Mouse (Mus musculus): ENCODE measurements around the gene Prss42.
A peak's percentile ranks its signal among the peaks of the same experiment; 100 is the strongest.

Gene Prss42

DNA sequence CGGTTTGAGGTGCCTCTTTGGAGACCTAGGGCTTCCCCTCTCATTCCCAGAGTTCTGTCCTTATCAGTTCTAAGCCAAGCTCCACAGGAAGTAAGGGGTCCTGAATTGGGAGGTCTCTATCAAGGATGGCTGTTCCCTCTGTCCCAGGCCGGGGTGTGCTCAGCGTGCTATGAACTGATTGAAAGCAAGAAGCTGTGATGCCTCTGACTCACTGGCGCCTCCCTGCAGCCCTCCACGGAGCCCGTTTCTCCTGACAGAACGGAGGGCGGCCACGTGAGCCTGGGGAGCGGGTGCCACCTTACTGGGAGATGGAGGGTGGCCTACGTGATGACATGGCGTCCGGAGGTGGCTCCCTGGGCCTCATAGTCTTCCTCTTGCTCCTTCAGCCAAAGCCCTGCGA lies at the start of gene Prss42:
Gene Prss42, plus strand, starts transcription at position 301 of the 400 bp plus-strand sequence.
- DNase-seq (ENCODE audit: low spot score) = no peak

DNA sequence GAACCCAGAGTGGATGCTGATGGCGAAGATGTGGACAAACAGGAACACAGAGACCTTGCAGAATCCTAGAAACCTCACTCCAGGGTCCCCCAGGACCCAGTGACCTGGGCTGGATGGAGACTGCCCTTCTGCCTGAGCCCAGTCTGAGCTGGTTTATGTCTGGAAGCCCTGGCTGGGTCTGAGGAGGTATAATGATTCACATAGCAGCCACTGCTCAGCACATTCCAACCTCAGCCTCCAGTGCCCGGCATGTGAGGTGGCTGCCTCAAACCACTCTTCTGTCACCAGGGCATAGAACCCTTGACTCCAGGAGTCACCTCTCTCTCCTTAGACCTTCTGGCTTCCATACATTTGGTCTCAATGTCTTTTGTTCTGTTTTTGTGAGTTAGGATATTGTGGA lies 49.5 kb upstream of the Prss42 start:
- DNase-seq (ENCODE audit: low spot score) = no peak

DNA sequence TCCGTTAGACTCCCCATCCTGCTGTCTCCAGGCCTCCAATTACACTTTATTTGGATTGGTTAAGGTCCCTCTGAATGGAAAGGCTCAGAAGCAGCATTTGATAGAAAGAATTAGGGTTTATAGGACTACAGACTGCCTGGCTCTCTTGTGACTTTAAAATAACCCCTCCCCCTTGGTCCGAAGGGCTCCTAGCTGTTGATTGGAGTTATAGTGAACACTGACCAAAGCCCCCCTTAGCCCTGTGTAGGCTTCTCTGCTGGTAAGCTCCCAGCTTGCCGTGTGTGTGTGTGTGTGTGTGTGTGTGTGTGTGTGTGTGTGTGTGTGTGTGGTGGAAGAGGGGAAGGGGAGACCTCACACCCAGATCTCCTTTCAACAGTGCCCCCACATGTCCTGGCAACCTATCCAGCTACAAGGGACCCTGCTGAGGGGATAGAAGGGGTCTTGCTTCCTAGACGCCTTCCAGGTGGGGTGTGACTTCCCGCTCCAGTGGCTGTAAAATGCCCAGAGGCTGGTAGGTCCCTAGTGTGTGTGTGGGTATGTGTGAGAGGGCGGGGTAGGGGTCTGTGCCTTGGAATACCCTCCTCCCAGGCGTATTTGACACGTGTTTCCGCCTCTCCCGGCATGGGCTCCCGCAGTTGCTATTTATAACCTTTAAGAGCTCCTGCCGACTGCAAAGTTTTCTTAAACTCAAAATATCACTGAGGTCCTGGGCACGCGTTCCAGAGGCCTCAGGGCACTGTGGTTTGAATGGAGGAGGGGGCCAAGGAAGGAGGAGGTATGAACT lies 47.4 kb upstream of the Prss42 start:
- DNase-seq (ENCODE audit: low spot score) = no peak

DNA sequence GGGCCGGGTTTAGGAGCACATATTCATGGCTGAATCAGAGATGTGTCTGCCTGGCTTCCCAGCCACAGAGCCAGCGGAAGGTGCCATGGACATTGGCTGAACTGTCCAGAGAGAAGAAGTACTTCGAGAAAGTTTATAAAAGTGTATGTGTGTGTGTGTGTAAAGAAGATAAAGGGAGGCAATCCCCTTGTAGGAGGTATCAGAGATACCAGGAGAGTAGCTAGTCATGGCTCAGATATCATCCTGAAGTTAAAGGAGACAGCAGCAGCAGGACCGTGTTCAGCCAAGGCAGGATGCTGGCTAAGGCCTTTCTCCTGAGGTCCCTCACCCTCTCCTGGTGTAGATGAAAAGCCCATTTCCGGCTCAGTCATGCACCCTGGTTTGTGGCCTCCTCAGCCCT lies 46.6 kb upstream of the Prss42 start:
- no peak for DNase-seq (ENCODE audit: low spot score)

DNA sequence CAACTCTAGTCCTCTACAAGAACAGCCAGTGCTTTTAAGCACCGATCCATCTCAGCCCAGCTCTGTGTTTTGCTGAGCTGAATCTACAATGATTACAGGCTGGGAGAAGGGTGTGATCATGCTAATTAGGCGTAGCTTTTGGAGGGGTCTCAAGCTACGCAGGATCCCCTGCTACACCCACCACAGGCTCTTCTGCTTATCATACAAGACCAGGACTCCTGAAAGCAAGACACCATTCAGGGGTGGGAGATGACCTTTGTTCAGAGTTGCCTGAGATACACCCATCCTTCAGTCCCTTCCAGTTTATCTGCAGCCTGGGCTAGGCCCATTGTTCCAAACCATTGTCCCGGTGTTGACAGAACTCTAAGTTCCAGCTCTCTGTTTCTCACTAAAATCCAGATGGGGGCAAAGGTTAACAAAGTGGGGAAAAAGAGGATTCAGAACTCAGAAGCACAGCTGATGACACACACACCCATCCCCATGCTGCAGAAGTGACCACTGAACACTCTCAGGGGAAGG lies 45.0 kb upstream of the Prss42 start:
- DNase-seq (ENCODE audit: low spot score) = no peak

DNA sequence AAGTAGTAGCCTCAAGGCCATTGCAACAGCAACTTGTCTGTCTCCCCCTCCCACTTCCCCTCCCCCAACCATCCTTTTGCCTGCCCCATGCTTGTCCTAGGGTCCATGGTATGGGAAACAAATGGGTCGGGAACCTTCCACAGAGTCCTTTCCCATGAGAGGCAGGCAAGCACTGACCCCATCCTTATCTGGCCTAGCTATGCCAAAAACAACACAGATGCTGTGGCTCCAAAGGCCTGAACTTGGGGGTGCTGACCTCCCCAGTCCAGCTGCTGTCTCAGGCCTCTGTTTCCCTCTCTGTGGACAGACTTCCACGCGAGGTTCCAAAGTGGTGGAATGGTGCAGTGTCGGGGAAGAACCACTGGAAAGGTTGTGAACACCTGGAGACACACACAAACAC lies 44.2 kb upstream of the Prss42 start:
- DNase-seq (ENCODE audit: low spot score) = no peak

DNA sequence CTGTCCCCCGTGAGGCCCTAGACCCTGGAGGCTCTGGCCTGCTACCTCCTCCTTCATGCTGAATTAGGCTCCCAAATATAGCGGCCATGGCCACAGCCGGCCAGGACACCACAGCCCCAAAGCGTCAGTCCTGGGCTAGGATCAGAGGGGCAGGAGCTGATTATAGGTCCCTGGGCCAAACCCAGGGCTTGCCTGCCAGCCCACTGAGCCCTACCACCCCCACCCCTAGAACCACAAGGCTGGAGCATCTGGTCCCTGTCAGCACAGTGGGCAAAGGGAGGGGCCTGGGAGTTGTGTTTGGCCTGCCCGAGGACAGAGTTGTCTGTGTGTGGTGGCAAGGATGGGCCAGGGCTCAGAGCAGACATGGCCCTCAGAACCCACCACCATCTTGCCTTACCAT lies 40.1 kb upstream of the Prss42 start:
- DNase-seq (ENCODE audit: low spot score) = no peak

DNA sequence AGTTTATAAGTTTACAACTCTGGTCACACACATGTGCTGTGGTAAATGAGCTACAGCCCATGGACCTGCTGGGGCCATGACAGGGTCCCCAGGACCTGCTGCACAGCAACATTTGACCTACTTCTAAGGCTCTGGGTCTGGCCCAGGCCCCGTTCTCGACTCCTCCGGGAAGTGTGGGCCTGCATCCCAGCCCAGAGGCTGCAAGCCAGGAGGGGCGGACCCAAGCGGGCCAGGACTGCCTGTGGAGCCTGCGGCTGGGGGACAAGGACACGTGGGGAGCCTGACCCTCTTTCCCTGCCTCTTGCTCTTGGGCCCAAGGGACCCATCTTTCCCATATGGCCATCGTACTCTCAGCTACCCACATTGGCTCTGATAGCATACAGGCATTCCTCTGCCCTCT lies 39.4 kb upstream of the Prss42 start:
- peak; percentile 53 for DNase-seq (ENCODE audit: low spot score)

DNA sequence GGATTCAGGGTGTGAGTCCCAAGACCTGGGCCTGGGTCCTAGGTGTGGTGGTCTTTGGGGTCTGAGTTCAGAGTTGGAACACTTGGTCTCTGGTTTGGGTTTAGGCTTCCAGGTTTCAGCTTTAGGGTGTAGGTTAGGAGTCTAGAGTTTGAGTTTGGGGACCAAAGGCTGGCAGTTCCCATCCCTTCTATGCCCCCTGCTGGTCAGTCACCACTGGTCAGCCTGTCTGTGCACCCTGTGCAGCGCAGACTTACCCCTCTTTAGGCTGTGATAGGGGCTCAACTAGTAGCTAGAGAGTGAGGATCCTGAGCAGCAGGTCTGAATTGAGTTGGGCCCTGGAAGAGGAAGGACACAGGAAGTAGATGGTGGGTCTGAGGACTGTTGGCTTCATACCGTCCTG lies 38.7 kb upstream of the Prss42 start:
- DNase-seq (ENCODE audit: low spot score) = peak; percentile 60

DNA sequence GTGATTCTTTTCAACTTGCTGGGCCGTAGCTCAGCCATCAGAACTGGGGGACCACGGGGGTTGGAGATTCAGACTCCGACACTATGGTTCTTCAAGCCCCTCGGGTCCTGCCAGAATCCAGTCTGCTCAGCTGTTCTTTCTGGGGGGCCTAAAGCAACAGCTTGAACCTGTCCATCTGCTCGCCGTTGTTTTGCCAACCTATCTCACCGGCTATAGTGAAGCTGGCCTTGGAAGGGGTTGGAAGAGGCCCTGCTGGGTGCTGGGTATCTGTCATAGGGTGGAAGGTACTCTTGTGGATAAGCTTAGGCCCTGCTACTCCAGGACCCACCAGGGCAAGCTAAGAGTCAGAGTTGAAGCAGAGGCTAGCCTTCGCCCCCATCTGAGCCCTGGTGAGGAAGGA lies 37.1 kb upstream of the Prss42 start:
- DNase-seq (ENCODE audit: low spot score) = no peak

DNA sequence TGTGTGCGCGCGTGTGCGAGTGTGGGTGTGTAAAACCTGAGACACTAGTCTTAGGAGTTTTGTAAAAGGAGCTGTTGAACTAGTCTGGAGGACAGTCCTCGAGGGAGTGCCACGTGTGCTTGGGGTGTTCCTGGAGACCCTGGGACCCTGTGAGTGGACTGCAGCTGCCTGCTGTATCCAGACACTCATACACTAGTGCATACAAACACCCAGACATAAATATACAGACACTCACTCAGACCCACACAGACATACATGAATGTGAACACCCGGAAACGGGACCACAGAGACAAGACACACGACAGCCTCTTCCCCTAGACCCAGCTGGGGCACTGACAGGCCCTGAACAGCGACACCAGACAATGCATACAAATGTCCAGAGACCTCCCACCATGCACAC lies 35.2 kb upstream of the Prss42 start:
- no peak for DNase-seq (ENCODE audit: low spot score)

DNA sequence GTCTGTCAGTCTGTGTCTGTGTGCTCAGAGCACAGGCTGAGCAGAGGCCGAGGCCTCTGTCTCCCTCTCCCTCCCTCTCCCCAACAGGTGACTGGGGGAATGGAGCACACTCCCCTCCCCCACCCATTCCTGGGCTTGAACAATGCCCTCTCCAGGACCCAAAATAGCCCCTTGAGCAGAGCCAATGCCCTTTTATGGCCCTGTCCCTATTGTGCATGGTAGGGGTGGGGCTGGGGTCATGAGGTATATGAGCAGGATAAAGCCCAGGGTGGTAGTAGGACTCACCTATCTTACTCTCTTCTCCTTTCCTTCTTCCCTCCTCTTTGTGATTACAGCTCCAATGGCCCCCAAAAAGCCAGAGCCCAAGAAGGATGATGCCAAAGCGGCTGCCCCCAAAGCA lies 34.6 kb upstream of the Prss42 start:
- no peak for DNase-seq (ENCODE audit: low spot score)

DNA sequence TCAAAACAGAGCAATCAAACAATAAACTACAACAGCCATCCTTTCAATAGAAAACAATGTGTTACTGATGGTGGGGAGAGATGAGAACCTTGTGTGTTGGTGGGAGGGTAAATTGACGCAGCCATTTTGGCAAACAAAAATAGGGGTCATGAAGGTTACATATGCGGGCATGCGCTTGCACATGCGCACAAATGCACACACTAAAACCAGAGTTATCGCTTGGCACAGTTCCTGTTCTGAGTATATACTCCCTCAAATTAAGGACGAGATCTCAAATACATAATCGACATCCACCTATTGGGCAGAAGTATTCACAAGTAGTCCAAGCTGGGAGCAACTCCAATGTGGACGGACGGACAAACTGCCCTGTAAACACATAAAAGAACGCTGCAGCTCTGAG lies 25.6 kb upstream of the Prss42 start:
- DNase-seq (ENCODE audit: low spot score) = no peak

DNA sequence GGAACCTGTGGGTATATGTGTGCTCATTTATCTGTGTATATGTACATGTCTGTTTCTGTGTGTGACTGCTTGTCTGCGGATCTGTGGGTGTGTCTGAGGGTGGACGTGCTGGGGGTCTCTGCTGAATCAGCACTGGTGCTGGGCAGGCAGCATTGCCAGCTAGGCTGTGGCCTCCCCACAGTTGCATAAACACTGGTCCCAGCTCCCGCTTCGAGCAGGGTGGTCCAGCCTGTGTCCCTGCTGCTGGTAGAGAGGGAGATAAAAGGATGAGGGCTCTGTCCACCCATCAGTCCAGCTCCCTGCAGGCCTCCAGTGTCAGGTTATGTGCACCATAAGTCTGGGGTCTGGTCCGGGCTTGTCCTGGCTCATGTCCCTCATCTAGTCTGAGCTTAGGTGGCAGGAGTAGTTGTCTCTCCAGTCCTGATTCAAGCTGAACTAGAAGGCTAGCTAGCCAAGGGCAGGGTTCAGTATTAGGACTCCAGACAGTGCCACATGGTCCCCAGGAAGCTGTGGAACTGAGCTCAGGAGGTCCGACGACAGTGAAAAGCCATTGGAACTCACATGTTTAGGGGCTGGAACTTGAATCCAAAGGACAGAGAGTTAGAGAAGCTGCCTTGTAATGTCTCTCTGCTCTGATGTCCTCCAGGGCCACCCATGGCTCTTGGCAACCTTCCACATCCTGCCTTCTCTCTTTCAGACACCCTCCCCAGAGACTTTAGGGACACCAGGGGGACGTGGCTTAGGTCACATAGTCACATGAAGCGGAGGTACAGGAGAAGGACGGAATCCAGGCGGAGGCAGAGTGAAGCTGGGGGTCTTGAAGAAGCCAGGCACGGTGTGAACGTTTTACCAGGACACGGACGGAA lies 23.3 kb upstream of the Prss42 start:
- DNase-seq (ENCODE audit: low spot score) = no peak

DNA sequence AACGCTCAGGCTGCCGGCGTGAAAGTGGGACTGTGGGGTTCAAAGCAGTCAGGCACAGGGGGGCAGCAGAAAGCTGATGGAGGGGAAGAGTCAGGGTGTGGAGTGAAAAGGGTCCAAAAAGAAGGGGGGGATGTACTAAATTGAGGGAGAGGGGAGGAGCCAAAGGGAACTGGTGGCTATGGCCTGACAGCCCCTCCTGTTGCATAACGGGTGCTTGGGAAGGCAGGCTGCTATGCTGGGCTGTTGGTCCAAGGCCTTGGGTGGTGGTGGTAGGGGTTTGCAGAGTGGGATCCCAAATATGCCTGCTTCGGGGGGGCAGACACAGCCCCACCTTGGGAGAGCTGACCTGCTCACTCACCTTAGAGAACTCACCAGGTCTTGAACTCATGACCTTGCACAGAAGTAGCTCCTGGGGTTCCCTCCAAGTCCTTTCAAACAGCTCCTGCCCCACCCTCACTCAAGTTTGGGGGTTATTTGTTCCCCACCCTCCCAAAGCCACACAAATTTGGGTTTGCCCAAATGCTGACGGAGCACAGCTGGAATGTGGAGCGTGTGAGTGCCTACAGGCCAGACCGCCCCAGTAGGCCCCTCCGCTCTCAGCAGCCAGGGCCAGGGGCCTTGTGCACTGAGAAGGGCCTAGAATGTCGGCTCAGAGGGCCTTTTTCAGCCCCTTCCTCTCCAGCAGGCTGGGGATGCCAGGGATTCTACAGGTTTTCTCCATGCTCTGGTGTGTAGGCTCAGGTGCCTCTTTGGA lies 22.5 kb upstream of the Prss42 start:
- DNase-seq (ENCODE audit: low spot score) = no peak

DNA sequence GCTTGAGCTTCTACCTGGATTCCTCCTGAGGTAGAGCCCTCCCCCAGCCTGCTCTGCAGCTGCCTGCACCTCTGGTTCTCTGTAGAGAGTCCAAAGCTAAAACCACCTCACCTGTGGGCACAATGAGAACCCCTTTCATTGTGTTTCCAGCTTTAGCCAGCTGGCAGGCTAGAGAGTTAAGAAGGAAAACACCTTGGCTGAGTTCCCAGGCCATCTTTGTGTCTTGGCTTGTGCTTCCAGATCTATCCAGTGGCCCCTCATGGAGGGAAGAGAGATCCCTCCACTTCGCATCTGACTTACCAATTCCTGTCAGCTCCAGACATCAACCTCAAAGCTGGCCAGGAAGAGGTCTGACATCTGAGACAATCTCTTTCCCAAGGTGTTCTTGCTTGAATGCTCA lies 19.9 kb upstream of the Prss42 start:
- DNase-seq (ENCODE audit: low spot score) = no peak

DNA sequence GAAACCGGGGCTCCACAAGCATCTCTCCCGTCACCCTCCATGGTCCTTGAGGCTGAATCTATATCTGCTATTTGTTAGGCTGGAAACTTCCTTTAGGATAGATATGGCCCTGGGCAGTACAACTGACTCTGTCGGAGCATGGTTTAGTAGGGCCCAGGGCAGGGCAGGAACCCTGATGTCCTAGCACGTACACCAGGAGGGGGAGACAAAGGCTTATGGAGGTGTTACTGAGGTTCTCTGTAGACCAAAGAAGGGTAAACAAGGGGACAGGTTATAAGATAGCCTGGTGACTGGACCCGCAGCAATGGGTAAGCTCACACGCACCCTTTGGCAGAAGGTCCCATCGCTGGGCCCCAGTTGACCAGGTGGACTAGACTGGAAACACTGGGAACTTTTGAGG lies 19.4 kb upstream of the Prss42 start:
- no peak for DNase-seq (ENCODE audit: low spot score)

DNA sequence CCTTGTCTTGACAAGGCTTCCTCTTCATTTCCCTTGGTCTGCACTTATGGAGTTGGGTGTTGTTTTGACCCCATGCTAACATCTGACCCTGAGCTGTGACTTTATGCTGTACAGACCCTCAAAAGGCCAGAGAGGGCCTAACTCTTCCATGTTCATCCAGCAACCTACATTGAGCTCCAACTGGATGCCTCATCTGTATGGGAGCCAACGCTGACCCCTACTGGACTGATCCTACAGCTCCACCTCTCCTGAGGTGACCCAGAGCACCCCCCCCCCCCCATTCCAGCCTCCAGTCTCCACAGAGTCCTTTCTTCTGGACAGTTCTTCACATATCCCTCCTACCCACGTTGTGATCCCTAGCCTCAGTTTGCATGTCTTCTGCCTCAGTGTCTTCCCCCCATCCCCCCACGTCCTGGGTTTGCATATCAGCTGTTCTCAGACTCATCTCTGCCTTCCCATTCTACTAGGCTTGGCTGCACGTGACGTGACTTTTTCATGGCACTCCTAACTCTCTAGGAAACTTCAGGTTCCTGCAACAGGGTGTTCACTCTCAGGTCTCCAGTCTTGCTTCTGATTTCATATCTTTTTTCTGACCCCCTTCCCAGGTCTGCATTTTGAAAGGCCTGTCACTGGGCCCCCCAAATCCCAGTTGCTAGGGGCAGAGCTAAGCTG lies 18.6 kb upstream of the Prss42 start:
- peak; percentile 44 for DNase-seq (ENCODE audit: low spot score)

DNA sequence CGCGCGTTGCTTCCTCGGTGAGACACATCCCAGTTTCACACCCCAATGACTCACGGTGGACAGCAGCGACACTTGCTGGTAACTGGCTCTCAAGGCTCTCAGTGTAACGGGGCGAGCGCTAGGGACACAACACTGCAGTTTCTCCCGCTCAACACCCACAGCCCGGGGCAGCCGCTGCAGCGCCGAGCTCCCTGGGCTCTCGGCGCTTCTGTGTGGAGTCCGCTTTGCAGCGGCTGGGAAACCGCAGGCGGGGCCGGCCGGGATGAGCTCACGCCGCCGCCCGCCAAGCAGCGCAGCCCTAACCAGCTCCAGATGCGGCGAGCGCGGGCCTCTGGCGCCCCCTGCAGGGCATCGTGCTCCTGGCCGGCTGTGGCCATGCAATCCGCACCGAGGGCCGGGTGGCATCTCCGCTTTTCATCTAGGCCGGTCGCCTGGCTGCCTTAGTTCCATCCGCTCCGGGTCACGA lies 16.7 kb upstream of the Prss42 start:
- peak; percentile 87 for DNase-seq (ENCODE audit: low spot score)

DNA sequence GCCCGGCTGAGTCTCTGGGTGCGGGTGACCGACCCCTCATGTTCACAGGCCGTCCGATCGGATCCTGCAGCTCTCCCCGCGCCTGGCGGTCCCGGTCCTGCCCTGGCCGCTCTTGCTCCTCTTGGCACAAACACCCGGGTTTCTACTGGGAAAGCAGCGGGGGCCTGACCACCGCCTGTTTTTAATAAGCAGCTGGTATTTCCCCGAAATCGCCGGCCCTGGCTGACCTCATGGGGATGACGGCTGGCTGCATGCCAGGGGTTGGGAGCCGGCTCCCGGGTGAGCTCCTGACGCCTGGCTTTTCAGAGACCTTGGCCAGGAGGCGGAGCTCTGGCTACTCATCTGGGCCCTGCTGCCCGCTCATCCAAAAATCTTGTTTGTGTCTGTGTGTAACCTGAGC lies 16.2 kb upstream of the Prss42 start:
- DNase-seq (ENCODE audit: low spot score) = peak; percentile 92

DNA sequence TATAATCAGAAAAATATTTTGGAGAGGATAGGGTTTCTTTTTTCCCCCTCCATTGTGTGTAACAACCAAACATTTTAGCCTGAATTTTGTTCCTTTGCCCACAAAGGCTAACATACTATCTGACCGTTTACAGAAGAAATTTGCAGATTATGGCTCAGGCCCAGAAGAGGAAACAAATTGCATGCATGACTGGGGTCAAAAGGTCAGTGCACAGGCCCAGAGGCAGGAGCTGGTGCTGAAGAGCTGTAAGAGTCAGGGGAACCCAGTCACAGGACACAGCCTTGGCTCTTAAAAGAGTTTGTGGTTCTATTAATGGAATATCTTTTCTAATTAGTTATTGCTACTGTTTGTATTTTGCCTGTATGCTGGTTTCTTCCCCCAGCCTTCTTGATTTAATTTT lies 14.4 kb upstream of the Prss42 start:
- peak; percentile 50 for DNase-seq (ENCODE audit: low spot score)

DNA sequence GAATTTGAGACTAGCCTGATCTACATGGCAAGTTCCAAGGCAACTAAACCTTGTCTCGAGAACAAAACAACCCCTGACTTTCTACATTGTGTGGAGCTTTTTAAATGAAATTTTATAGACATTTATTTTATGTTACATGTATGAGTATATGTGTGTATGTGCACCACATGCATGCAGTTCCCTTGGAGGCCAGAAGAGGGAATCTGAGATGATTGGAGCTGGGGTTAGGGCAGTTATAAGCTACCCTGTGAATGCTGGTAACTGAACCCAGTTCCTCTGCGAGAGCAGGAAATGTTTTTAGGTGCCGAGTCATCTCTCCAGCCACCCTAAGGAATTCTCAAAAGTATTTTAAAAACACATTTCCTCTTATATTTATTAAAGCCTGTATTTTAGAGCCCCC lies 9.8 kb upstream of the Prss42 start:
- DNase-seq (ENCODE audit: low spot score) = no peak

All from adipocyte (in vitro differentiated cells).